Mouse (Mus musculus) CH12F3 (cell line): ENCODE measurements around the gene Gm45062.
"Not testable (repeated sequence)": the region's sequence is repeated elsewhere in the genome, so short reads cannot be mapped to it uniquely, and the experiment has no call there.

Experiments used
- in situ Hi-C: fragments of 300-500 bp; cut with MboI; formaldehyde crosslinking; loops from 2 replicates; pipeline ENCODE4 v1.14.3; 2020; ENCODE audit warnings: low sequenced_read_pairs

Gm45062 gene

DNA sequence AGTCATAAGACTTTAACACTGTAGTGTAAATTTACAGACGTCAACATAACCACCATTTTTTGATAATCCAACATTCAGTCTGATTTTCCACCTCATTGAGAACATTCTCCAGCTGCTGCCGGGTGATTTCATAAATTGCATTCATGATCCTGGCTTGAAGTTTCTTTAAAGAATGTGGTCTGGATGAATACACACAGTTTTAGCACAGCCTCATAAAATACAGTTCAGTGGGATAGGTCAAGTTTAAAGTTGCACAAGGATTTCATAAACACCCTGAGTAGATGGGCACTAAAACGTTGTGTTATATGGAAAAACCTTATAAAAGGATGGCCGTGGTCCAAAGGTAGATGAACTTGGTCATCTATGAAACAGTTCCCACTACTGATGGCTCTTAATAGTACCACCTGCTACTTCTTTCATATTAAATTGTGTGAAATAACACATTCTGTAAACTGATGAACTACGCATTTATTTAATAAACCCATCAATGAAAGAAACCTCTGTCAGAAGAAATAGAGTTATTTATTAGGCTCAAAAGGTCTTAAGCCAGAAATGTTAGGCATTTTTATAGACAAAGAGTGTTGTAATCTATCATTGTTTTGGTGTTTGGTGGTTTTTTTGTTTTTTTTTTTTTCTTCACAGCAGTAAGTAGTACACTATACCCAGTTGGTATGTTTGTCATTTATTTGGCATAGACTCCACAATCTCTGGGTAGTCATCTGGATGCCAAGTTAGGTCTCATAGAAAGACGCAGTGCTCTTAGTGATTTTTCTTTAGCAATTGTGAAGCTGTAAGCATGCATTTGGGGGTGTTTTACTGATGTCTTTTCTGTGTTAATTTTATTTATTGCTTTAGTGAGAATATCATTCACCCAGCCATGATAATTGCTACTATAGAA, 48.9 kb downstream of the Gm45062 start:
- in situ Hi-C loops = no loop called here

DNA sequence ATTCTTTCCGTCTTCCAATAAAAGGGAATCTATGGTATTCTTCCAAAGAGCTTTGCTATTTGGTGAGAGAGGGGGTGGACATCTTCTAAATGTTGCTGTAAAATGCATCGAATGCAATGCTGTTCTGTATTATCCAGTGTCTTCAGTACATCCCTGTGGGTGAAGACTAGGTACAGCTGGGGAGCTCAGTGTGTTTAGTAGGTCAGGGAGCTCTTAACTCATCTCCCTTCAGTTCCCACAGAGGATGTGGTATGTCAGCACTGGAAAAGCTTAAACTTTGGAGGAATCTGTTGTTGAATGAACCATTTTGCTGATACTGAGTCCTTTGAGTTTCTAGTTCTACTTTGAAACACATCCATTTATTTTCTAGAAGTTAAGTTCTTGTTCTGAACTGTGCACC, 53.3 kb downstream of the Gm45062 start:
- in situ Hi-C loops = no loop called here

DNA sequence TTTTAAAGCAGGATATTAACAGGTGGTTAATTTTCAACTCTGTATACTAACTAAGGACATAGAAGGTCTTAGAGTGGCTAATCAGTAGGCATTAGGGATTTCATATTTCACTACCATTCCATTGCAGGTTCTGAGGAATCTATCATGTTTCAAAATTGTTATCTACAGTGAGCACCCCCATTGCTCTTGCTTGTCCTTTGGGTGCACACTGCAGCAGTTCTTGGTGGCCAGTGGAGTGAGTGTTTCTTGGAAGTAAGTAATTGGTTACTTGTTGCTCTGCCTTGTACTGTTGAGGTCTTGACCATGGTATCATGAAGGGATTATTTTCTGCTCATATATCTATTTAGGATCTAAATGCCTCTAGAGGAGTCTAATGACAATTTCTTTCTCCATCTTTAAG, 57.0 kb downstream of the Gm45062 start:
- in situ Hi-C loops = no loop called here

DNA sequence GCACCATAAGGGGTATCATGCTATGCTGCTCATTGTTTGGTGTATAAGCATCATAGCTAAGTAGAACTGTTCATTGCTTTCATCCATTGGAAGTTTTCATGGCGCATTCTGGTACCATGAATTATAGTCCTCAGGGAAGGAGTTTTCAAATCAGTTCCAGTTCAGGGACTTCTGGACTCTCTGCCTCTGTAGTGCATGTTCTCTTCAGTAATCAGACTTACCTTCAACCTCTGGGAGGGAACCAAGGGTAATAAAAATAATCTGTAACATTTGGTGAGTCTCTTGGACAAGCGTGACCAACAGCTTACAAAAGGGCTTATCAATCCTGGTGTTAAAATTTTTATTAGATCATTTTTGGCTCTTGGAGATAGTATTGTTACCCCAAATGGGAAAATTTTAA, 60.3 kb downstream of the Gm45062 start:
- in situ Hi-C loops = no loop called here

DNA sequence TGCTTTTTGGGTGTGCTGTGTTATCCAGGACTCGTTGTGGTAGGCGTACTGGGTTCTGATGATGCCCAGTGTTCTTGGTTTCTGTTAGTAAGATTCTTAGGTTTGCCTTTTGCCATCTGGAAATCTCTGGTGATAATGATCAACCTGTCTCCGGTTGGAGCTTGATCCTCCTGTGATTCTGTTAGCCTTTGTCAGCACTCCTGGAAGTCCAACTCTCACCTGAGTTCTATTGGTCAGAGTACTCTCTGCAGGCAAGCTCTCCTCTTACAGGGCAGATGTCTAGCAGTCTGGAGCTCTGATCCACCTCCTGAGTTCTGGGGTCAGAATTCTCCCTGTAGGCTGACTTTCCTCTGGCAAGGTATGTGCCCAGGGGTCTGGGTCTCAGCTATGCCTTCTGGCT, 72.2 kb downstream of the Gm45062 start:
- in situ Hi-C loops = not testable (repeated sequence)

DNA sequence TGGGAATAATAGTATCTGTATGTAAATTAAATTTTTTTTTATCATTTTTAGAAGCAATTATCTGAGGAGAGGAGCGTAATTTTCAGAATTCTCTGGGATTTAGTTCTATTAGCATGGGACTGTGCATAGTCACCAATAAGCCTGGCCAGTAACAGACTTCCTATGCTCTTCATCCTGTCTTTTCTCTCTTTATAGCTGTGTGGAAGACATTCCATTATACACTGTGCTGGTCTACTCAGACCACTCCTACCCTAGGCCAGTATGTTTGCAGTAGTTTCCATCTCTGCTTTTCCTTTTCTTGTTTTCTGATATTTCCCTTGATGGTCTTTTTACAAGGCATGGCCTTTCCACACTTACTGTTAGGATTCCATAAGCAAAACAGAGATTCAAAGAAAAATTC, 74.1 kb downstream of the Gm45062 start:
- in situ Hi-C loops = no loop called here

DNA sequence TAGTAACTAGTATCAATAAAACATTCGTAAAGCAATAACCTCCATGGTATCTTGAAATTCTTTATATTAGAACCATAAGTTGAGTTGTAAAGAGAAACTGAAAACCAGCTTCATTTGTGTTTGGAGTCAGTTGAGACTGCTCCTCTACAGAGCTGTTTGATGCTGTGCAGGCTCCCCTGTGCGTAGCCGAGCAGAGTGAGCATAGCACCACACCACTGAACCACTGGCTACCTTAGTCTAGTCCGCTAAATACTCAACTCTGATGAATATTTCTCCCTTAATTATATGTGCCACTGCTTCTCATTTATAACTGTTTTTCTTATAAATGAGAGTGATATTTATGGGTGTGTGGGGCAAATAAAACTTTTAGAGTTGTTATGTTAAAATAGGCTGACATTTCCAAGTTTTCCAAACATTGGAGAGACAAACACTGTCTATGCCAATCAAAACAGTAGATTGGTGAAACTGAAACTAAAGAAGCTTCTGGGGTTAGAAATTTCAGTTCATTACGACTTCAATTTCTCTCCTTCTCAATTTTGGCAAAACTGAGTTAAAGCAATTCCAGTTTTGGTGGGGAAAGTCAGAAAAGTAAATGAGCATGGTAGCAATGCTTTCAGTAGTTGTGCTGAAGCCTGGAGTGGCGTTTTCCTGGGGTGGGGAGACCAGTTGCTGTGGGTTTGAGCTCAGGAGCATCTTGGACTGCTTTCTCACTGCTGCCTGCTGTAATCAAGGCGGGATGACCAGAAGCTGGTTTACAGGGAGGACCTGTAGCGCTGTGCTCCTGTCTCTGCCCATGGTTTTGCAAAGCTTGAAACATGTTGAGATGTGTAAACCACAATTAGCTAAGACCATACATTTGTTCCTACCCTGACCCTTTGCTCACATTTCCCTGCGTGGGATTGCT, 77.5 kb downstream of the Gm45062 start:
- in situ Hi-C loops = no loop called here

DNA sequence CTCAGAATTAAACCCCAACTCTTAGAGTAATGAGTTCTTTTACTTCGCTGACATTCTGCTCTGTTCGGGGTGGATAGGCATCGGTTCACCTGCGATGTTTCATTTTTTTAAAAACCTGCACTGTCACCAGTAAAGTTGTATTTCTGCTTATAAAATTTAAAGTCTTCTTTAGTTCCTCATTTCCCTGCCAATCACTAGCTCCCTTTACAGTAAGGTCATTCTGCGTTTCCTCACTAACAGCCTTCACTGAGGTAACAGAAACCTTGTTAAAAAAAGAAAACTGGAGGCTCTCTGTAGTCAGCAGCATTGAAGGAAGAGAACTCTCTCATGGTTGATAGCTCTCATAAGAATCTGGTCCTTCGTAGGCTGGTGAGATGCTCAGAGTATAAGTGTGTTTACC, 80.2 kb downstream of the Gm45062 start:
- in situ Hi-C loops = no loop called here

DNA sequence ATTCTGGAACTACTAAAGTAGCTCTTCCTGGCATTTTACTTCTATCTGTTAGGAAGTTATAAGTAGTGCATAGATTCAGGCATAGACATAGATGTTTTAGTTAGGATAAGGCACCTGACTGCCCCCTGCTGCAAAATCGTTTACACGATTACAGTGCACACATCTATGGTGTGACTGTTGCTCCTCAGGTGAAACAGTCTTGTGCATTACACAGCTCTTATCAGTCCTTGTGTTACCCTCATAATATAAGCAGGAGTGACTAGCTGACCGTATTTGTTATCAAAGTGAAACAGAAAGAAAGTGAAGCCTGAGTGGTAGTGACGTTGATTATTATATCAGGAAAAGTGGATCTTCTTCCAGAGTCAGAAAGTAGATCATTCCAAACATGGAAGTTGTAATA, 84.0 kb downstream of the Gm45062 start:
- in situ Hi-C loops = loop anchor here (10.0 kb wide), 1 partner anchor 68 kb away; no protein-coding TSS in a partner anchor

DNA sequence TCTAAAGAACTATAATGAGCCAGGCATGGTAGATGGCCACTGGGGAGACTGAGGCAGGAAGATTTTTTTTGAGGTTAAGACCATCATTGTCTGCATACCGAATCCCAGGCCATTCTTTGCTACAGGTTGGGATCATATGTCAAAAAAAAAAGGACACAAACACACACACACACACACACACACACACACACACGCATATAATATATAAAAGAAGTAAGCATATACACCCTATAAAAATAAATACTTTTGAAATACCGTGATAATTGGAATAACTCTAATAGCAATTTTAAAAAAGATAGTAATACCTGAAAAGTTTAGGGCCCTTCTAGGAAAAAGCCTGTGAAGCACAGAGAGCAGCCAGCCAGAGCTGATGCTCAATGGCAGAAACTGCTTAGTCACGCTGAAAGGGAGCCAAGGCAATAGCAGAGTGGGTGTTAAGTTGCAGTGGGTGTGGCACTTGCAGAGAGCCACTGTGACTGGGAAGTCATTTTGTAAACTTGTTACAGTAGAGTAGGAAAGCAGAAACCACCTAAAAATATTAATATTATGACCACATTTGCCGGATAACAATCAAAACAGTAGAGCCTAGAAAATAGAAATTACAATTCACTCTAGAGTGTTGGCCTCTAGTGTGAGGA, 86.1 kb downstream of the Gm45062 start:
- in situ Hi-C loops = loop anchor here (10.0 kb wide), 1 partner anchor 71 kb away; no protein-coding TSS in a partner anchor

DNA sequence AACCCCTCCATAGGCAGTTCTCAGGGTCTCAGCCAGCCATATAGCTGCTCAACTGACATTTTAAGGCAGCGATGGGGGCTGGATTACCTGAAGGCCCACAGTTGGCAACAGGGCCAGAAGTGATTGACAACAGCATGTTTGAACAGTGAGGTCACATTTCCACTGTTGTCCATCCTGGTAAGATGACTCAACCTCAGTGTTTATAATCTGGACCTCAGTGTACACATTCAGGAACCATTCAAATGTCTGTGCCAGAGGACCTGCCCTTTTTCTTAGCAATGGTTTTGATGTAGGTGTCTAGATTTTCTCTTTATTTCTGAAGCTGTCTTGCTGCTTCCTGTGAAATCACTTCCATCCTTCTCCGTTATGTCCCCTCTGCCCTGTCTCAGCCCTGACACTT, 87.9 kb downstream of the Gm45062 start:
- in situ Hi-C loops = loop anchor here (10.0 kb wide), 1 partner anchor 72 kb away; no protein-coding TSS in a partner anchor

DNA sequence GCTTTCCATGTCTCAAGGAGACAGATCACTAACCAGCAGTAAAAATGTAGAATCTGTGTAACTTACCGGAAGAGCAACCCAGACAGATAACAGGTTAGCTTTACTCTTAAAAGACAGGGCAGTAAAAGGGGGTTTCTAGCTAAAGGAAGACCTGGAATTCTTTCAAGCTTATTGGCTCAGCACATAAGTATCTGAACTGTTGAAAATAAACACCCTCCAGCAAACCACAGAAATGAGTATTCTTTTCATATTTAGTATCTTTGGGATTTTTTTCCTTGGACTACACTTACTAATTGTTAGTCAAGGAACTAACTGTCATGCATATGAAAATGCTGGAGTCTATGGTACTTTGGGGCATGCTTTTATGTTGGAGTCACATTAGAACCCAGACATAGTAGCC, 89.1 kb downstream of the Gm45062 start:
- in situ Hi-C loops = loop anchor here (10.0 kb wide), 1 partner anchor 74 kb away; no protein-coding TSS in a partner anchor

DNA sequence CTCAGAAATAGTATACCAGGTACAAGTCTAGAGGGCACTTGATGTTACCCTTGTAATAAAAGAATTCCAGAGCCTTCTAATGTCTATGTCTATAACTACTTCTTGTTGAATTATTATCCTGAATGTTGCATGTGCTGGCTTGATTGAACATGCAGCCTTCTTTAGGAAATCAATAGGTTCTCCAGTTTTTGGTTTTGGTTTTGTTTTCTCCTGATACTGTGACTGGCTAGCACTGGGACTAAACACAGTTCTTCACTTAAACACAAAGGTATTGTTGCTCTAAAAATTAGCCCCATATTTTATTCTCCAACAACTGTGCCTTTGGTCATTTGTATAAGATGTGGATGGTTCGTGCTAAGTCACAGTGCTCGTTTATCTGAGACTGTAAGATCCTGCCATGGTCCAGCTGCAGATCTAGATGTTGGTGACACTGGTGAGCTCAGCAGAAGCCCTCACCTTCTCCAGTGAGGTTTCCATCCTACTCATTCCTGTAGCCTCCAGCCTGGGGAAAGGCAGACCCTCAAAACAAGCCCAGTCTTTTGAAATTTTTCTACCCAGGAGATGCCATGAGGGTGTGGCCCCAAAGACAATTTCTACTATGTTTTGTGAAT, 89.9 kb downstream of the Gm45062 start:
- in situ Hi-C loops = loop anchor here (10.0 kb wide), 1 partner anchor 74 kb away; no protein-coding TSS in a partner anchor

DNA sequence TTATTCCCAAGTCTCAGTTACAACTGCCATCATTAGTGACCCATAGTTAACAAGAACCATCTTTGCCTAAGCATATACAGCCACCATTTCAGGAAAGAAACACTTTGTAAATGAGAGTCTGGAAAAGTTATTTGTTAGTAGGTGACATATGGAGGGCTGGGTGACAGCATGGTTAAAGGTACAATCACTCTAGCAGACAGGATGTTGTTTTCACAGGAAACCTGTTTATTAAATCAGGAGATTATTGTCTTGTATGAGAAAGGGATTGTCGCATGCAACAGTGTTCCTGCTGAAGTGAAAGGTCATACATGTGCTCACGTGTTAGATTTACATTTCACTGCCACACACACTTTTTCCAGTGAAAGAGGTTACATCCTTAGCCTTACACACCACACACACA, 92.3 kb downstream of the Gm45062 start:
- in situ Hi-C loops = no loop called here

DNA sequence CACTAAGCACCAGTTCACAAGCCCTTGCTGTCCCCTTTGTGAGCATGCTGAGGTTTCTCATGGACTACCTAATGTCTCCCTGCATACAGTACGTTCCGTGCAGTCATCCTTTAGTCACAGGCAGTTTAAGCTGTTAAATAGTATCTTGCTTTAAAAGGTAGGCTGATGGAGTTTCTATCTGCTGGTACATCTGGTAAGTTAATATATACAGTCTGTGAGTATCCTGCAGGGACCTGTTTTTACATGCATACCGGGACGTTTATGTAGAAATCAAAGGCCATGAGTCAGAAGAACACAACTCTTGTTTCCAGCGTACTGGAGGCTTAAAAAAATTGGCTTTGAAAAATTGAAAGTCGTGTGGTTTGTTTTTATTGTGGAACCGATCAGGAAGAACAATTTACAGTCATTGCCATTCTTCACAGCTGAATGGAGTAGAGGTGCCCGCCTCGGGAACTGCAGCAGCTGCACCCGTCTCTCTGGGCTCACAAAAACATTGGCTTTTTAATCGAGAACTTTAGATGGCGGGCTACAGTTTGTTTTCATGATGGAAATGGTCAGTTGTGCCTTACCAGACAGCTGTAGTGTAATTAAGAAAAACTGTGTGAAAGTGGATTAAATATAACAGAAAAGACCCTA, 93.4 kb downstream of the Gm45062 start:
- in situ Hi-C loops = no loop called here

DNA sequence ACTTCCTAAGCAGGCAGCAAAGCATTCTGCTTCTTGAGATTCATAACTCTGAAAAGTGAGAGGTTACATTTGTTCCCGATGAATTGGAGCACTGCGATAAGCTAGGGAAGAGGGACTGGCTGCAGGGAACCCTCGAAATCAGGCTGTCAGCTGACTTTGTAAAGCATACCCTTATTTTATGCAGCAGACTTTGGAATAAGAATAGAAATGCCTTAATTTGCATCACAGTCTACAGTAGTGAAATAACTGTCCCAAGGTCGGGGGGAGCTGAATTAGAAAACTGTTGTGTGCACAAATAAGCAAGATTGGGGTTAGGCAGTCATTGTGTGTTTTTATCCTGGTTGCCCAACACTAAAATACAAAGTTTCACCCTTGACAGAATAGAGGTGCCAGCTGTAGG, 94.2 kb downstream of the Gm45062 start:
- in situ Hi-C loops = no loop called here

DNA sequence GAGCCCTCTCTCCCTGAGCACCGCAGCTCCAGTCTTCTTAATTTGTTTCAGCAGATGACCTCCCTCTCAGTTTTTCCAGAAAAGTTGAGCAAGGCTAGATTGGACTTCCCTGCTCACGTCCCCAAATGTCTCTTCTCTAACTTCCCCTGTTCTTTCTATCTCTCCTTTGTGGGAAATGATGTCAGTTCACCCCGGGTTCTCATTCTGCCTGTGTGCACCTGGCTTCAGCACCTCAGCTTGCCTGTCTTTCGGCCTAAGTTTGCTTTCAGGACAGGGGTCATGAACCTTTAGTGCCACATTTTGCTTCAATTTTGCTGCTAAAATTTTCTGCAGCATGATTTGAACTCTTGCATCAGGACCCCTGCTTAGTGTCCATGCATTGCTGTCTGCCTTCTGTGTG, 95.6 kb downstream of the Gm45062 start:
- in situ Hi-C loops = no loop called here

DNA sequence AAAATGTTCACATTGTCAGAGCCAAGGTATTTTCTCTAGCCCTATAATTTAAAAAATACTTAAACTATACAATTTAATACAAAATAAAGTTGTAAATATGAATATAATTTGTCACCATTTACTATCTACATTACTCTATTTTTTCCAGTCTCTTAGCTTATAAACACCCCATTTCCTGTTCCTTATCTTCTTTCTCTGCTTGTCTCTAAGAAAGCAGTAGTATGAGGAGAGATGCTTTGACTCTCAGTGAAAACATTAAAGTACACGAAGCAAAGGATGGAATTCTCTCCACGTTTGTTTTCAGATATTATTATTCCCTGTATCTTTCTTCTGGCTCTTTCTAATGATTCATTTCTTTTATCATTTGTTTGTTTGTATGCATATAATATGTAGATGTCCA, 99.0 kb downstream of the Gm45062 start:
- in situ Hi-C loops = no loop called here

DNA sequence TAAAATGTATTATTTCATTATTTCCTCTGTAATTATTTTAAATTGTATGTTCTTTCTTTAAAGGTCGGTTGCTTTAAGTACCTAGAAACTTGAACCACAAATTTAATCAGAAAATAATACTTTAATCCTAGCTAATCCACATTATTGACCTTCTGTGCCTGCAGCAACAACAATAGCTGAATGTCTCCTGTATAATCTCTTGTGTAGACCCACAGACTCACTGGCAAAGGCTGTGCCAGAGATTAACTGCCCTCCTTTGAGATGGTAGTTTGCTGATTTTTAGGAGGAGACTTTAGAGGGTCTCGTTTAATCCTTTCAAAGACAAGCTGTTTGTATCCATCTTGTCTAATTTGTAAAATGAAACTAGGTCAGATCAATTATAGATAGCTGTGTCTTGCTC, 99.5 kb downstream of the Gm45062 start:
- in situ Hi-C loops = no loop called here

DNA sequence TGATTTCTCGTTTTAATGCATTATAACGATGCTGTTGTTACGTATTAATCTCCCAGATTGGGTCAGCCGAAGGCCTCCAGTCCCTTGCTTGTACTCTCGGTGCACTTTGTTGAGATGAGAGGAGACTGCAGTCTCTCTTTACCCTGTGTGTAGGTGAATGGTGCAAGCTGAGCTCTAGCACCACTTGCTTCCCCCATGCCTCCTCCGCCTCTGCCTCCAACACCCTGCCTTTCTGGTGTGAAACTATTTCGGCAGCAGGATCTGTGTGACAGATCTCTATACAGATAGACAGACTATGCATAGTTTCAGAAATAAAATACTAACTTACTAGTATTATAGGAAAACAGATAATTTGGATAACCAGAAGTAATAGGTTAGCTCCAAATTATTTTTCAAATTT, 101.6 kb downstream of the Gm45062 start:
- in situ Hi-C loops = no loop called here
